Mouse (Mus musculus) cortical plate, adult 2 months (tissue): Measurements from ENCODE around the gene Igfbp3. TPM values are rescaled to one million over a fixed set of nuclear protein-coding genes. Genes with fewer than 3 reads are reported as not detected.

Source experiments
- H3K27ac ChIP-seq: fragments of 200-500 bp; 2 replicates; pipeline ENCODE4 v1.5.1; 2012; ENCODE audit warnings: low read length, control low read depth, inconsistent platforms; ENCODE audit not compliant: insufficient read depth
- H3K4me1 ChIP-seq: fragments of 200-500 bp; 2 replicates; pipeline ENCODE4 v1.6.1; 2011; ENCODE audit warnings: low read length; ENCODE audit not compliant: control insufficient read depth, insufficient read depth
- H3K4me3 ChIP-seq: fragments of 200-500 bp; 2 replicates; pipeline ENCODE4 v1.5.1; 2011; ENCODE audit warnings: mild to moderate bottlenecking, low read length, control low read depth; ENCODE audit not compliant: insufficient read depth
- CTCF ChIP-seq: fragments of 200-500 bp; IDR thresholded peaks from 2 replicates; pipeline ENCODE4 v1.5.1; 2011; ENCODE audit warnings: mild to moderate bottlenecking, control low read depth, low read length; ENCODE audit not compliant: insufficient read depth; ENCODE audit errors: extremely low read depth
- POLR2A ChIP-seq: fragments of 200-500 bp; IDR thresholded peaks from 2 replicates; pipeline ENCODE4 v1.6.1; 2011; ENCODE audit warnings: mild to moderate bottlenecking, low read length, control low read depth; ENCODE audit not compliant: insufficient read depth; ENCODE audit errors: extremely low read depth
- polyA plus RNA-seq: library from polyadenylated mRNA; depleted of rRNA; stranded (reverse); fragments of >200 nt; gene quantifications from 2 replicates; pipeline ENCODE4 v1.2.3, GENCODE M21; 2012; rRNA removed

The Igfbp3 gene
- polyA plus RNA-seq: 9.7 and 11.1 TPM in 2 replicates

DNA sequence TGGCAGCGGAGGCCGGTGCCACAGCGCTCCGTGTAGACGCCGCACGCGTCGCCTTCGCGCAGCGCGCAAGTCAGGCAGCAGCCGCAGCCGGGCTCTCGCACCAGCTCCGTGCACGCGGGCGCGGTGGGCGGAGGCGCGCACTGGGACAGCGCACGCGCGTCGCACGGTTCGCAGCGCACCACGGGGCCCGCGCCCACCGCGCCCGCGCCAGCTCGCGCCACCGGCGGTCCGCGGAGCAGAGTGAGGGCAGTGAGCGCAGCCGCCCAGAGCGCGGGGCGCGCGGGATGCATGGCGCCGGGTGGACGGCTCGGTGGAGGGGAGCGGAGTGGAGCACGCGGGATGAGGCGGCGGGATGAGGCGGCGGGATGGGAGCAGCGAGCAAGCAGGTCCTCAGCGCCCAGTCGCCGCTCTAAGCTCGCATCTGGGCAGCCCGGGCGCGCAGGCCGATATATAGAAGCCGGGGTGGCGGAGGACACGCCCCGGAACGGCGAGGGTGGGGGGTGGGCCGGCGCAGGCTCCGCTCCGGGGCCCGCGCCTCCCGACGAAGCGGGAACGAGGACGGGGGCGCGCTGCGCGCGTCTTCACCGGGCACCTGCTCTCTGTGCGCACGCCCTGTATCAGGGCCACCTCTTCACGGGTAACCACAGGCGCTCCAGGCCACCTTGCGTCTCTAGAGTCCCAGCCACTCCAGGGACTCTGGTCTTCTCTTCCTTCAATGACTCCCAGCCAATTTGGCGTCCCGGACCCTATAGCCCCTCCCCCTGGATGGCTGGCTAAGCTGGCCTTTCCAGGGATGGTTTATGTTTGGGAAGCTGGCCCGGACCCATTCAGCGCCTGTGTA is at the start of gene Igfbp3:
Gene Igfbp3, minus strand, starts transcription at position 423 of the 841 bp plus-strand sequence.
- Histone ChIP-seq H3K4me1 (no peaks in the 10 kb centered on the region; the same call in 1 of the 2 replicates), H3K4me3 (peak within 1 kb of the TSS; percentile 50), H3K27ac (peak within 1 kb of the TSS; percentile 93)
- peak; percentile 22; the same call in 1 of the 2 replicates for TF ChIP-seq POLR2A
- no peak for TF ChIP-seq CTCF

DNA sequence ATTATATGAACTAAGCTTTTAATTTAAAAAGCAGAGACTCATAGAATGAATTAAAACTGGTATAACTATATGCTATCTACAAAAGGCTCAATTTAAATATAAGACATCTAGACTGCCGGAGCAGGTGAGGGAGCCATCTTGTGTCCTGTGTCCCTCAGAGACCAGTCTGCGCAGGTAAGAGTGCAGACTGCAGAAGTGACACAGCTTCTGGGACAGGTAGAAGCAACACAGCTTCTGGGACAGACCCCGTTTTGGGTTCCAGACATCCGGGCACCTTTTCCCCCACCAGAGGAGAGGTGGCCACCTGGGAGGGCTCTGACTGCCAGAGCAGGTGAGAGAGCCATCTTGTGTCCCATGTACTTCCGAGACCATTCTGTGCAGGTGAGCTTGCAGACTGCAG is 37.1 kb upstream of the Igfbp3 start:
- TF ChIP-seq POLR2A (no peak), CTCF (no peak)
- Histone ChIP-seq H3K4me1 (no peaks in the 10 kb centered on the region), H3K27ac (no peak overlapping the region), H3K4me3 (no peak overlapping the region)

DNA sequence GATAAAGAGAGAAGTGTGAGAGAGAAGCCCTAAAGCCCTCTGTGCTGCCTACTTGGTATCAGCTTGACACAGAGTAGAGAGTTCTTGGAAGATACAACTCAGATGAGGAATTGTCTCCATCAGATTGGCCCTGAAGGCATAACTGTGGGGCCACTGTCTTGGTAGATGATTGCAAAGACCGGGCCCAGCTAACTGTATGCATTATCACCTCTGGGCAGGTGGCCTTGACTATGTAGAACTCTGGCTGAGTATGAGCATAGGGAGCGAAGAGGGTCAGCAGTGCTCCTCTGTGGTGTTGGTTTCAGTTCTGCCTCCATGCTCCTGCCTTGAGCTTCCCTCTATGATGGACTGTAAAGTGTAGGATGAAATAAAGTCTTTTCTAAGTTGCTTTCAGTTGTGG is 36.7 kb upstream of the Igfbp3 start:
- no peak overlapping the region for H3K27ac ChIP-seq
- H3K4me3 ChIP-seq: no peak overlapping the region
- no peaks in the 10 kb centered on the region for H3K4me1 ChIP-seq
- TF ChIP-seq POLR2A (no peak), CTCF (no peak)

DNA sequence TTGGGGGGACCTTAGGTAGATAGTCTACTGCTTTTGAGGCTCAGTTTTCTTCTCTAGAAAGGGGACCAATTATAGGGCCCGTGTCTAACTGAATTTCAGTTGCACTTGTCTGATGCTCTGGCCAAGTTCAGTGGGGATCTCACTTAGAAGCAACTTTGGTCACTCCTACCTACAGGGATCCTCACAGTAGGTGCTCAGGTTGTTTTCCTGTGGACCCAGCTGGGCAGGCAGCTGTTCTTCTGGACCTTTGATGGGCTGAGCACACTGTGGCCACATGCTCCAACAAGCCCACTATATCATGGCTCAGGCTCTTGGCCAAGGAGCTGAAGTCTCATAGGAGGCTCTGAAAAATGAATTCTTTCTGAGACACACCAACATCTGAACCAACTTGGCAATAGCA is 31.1 kb upstream of the Igfbp3 start:
- no peak for TF ChIP-seq CTCF
- TF ChIP-seq POLR2A: no peak

GRCm38 (mm10) chr11:7239041-7239740 is 25.5 kb upstream of the Igfbp3 start:
- H3K4me3 ChIP-seq: no peak overlapping the region
- TF ChIP-seq CTCF: no peak
- TF ChIP-seq POLR2A: no peak
- no peaks in the 10 kb centered on the region for H3K4me1 ChIP-seq
- H3K27ac ChIP-seq: no peak overlapping the region

More for the DNA sequence above, 31.1 kb upstream of the Igfbp3 start:
- Histone ChIP-seq H3K4me1 (no peaks in the 10 kb centered on the region), H3K27ac (no peak overlapping the region), H3K4me3 (no peak overlapping the region)

GRCm38 (mm10) chr11:7238546-7238945 is 24.8 kb upstream of the Igfbp3 start:
- Histone ChIP-seq H3K4me3 (no peak overlapping the region), H3K4me1 (no peaks in the 10 kb centered on the region), H3K27ac (no peak overlapping the region)
- TF ChIP-seq POLR2A (no peak), CTCF (no peak)

DNA sequence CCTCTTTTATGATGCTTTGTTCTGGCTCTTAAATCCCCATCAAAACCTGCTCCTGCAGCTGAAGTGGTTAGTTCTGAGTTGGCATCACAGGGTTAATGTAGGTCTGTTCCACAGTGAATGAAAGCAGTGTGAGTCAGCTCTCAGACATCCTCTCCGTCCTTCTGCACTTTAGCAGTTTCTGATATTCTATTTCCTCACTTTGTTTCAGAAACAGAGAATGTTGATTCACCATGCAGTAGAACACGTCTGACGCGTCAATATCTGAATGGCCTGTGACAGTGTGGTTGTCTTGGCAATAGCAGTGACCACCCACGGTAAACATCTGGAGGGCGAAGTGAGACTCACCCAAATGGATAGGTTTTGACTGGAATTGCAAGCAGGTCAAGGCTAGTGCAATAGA is 24.0 kb upstream of the Igfbp3 start:
- TF ChIP-seq CTCF (no peak), POLR2A (no peak)
- Histone ChIP-seq H3K27ac (no peak overlapping the region), H3K4me3 (no peak overlapping the region)

GRCm38 (mm10) chr11:7236751-7237150 is 23.0 kb upstream of the Igfbp3 start:
- H3K4me3 ChIP-seq: no peak overlapping the region
- H3K4me1 ChIP-seq: no peaks in the 10 kb centered on the region
- H3K27ac ChIP-seq: no peak overlapping the region
- no peak for TF ChIP-seq POLR2A
- no peak for TF ChIP-seq CTCF

More for the DNA sequence above, 24.0 kb upstream of the Igfbp3 start:
- H3K4me1 ChIP-seq: no peaks in the 10 kb centered on the region

GRCm38 (mm10) chr11:7234981-7235609 is 21.4 kb upstream of the Igfbp3 start:
- Histone ChIP-seq H3K4me3 (no peak overlapping the region), H3K27ac (no peak overlapping the region), H3K4me1 (no peaks in the 10 kb centered on the region)
- TF ChIP-seq CTCF: no peak

DNA sequence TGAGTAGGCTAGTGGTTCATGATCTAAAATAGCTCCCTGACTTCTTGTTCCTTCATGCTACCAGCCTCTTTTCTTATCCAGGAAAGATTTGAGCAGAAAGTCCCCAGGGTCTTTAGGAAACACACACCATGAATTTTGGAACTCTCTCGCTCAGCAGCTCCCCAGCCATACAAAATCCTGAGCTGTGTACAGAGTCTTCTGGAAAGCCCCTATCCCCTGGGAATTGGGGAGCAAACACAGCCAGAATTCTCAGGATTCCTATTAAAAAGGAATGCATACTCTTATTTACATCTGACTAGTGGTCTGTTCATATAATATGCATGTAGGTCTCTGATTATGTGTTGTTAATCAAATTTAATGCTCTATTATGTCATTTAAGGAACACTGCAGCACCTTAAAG is 20.7 kb upstream of the Igfbp3 start:
- H3K27ac ChIP-seq: no peak overlapping the region
- TF ChIP-seq POLR2A (no peak), CTCF (no peak)
- H3K4me3 ChIP-seq: no peak overlapping the region

More for the DNA sequence above, 20.7 kb upstream of the Igfbp3 start:
- H3K4me1 ChIP-seq: no peaks in the 10 kb centered on the region
